Mouse (Mus musculus) heart, embryonic 13.5 days (tissue): ENCODE results near the gene Sh3pxd2a. TPM values are rescaled to one million over a fixed set of nuclear protein-coding genes. Genes with fewer than 3 reads are reported as not detected.

Experiments
- ATAC-seq: fragments of 200-750 bp; cut with Nextera tagmentation; 2 replicates; pipeline ENCODE4 v1.8.0; 2017; ENCODE audit warnings: moderate TSS enrichment; ENCODE audit not compliant: insufficient number of reproducible peaks, low FRiP score, low TSS enrichment; ENCODE audit errors: extremely low read depth
- H3K27ac ChIP-seq: fragments of 300-500 bp; sonication (generic); replicated peaks from 2 replicates; pipeline ENCODE4 v1.5.1; 2015; ENCODE audit warnings: moderate library complexity, mild to moderate bottlenecking, inconsistent platforms
- H3K27me3 ChIP-seq: fragments of 300-500 bp; sonication (generic); replicated peaks from 2 replicates; pipeline ENCODE4 v1.6.1; 2015; ENCODE audit warnings: mild to moderate bottlenecking, inconsistent platforms
- H3K36me3 ChIP-seq: fragments of 300-500 bp; sonication (generic); 2 replicates; pipeline ENCODE4 v1.6.1; 2015; ENCODE audit warnings: mild to moderate bottlenecking, inconsistent platforms
- H3K4me1 ChIP-seq: fragments of 300-500 bp; sonication (generic); 2 replicates; pipeline ENCODE4 v1.6.1; 2015; ENCODE audit warnings: inconsistent platforms
- H3K4me2 ChIP-seq: fragments of 300-500 bp; sonication (generic); 2 replicates; pipeline ENCODE4 v1.6.1; 2015; ENCODE audit warnings: inconsistent platforms, mild to moderate bottlenecking, moderate library complexity
- H3K4me3 ChIP-seq: fragments of 300-500 bp; sonication (generic); 2 replicates; pipeline ENCODE4 v1.5.1; 2015; ENCODE audit warnings: moderate library complexity, mild to moderate bottlenecking, inconsistent platforms
- H3K9ac ChIP-seq: fragments of 300-500 bp; sonication (generic); 2 replicates; pipeline ENCODE4 v1.6.1; 2015; ENCODE audit warnings: inconsistent platforms, mild to moderate bottlenecking, moderate library complexity
- H3K9me3 ChIP-seq: fragments of 300-500 bp; sonication (generic); 2 replicates; pipeline ENCODE4 v1.6.1; 2016; ENCODE audit warnings: inconsistent platforms
- WGBS: fragments of 180-500 bp; shearing (Covaris S2); methylation state at CpG from one replicate; pipeline ENCODE4 v1.1.7; 2015; ENCODE audit warnings: mixed read lengths; 5-methylcytosine and 5-hydroxymethylcytosine counted together
- polyA plus RNA-seq: library from polyadenylated mRNA; unstranded; fragments of >200 nt; fragmentation: Nextera tagmentation; extraction: Ambion mirVana; gene quantifications from 2 replicates; pipeline ENCODE4 v1.2.1, GENCODE M21; 2015

Sh3pxd2a gene
- polyA plus RNA-seq, 1 experiment from 2014 or later: 5.7 TPM

- Histone ChIP-seq H3K9ac (no peak overlapping the region), H3K9me3 (no peaks in the 10 kb centered on the region), H3K36me3 (peaks cover 83% of the 10 kb centered on the region), H3K4me3 (no peak overlapping the region), H3K4me2 (no peak overlapping the region), H3K27me3 (no peaks in the 10 kb centered on the region), H3K4me1 (peaks cover 44% of the 10 kb centered on the region), H3K27ac (no peak overlapping the region)
- no peak for ATAC-seq
- 79% methylated on average over 5 of the region's 5 CpGs for WGBS
Measured at GRCm38 (mm10) chr19:47304170-47304745, 159.9 kb downstream of the Sh3pxd2a start.

DNA sequence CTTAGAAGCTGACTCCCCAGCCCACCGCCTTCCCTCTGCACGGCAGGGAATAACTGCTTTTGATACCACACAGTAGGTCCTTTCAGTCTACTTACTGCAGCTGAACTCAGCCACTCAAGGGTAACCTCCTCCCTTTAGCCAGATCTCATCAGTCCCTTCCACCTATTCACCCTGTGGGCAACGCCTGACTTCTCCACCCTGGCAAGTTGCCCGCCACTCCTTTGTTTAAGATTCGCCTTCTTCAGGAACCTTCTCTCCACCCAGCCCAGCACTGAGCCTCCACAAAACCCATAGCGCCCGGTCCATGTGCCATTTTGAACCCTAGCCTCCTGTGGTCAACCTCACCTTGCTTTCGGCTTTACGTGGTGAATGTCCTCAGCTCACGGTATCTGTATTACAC, 161.1 kb downstream of the Sh3pxd2a start:
- Histone ChIP-seq H3K36me3 (peaks cover 86% of the 10 kb centered on the region), H3K4me2 (no peak overlapping the region), H3K4me1 (peaks cover 51% of the 10 kb centered on the region), H3K27ac (peak overlapping the region; percentile 50; the same call in 1 of the 2 replicates), H3K27me3 (no peaks in the 10 kb centered on the region), H3K9ac (peak overlapping the region; percentile 37; the same call in 1 of the 2 replicates), H3K4me3 (no peak overlapping the region), H3K9me3 (no peaks in the 10 kb centered on the region)
- ATAC-seq: no peak
- 85% methylated on average over 10 of the region's 10 CpGs for WGBS

GRCm38 (mm10) chr19:47302191-47302852, 161.9 kb downstream of the Sh3pxd2a start:
- peak overlapping the region; percentile 50 for H3K27ac ChIP-seq
- no peaks in the 10 kb centered on the region for H3K9me3 ChIP-seq
- H3K36me3 ChIP-seq: peaks cover 83% of the 10 kb centered on the region
- 59% methylated on average over 21 of the region's 21 CpGs for WGBS
- ATAC-seq: no peak
- peak overlapping the region; percentile 52 for H3K9ac ChIP-seq
- H3K4me1 ChIP-seq: peaks cover 58% of the 10 kb centered on the region
- no peaks in the 10 kb centered on the region for H3K27me3 ChIP-seq
- peak overlapping the region; percentile 13 for H3K4me2 ChIP-seq
- H3K4me3 ChIP-seq: no peak overlapping the region

- Histone ChIP-seq H3K27ac (peak overlapping the region; percentile 50), H3K9me3 (no peaks in the 10 kb centered on the region), H3K9ac (peak overlapping the region; percentile 52), H3K27me3 (no peaks in the 10 kb centered on the region), H3K4me1 (peaks cover 65% of the 10 kb centered on the region), H3K4me3 (no peak overlapping the region), H3K36me3 (peaks cover 81% of the 10 kb centered on the region), H3K4me2 (peak overlapping the region; percentile 13)
- ATAC-seq: no peak
- WGBS: 28% methylated on average over 19 of the region's 19 CpGs
Measured at GRCm38 (mm10) chr19:47301303-47302190, 162.7 kb downstream of the Sh3pxd2a start.

GRCm38 (mm10) chr19:47298100-47298499, 166.1 kb downstream of the Sh3pxd2a start:
- Histone ChIP-seq H3K27ac (no peak overlapping the region), H3K27me3 (no peaks in the 10 kb centered on the region), H3K4me2 (no peak overlapping the region), H3K4me3 (no peak overlapping the region), H3K9me3 (no peaks in the 10 kb centered on the region), H3K36me3 (peaks cover 57% of the 10 kb centered on the region), H3K9ac (no peak overlapping the region), H3K4me1 (peaks cover 96% of the 10 kb centered on the region)
- no peak for ATAC-seq
- 84% methylated on average over 11 of the region's 11 CpGs for WGBS

DNA sequence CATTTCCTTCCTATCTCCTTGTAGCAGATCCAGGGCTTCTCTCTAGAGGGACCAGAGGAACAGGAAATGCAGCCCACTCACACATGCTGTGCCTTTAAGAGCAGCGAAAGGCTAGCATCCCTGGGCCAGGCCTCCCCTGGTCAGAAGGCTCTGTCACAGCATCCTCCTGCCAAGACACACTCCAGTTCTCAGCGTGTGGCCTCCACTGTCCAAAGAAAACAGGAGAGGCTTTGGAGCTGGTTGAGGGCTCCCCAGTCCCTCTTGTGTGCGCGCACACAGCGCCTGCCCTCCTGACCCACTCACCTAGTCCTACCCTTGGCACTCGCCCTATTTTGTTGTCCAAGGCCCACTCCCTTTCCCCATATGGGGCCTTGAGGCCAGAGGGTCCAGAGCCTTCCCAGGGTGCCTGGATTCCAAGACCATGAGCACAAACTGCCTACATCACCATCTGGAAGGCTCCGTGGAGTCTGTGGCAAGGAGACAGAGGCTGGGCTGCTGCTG, 171.7 kb downstream of the Sh3pxd2a start:
- Histone ChIP-seq H3K36me3 (peaks cover 58% of the 10 kb centered on the region), H3K27me3 (no peaks in the 10 kb centered on the region), H3K9ac (peak overlapping the region; percentile 2; the same call in 1 of the 2 replicates), H3K4me1 (peaks cover 74% of the 10 kb centered on the region), H3K4me3 (no peak overlapping the region), H3K9me3 (no peaks in the 10 kb centered on the region), H3K27ac (peak overlapping the region; percentile 70), H3K4me2 (no peak overlapping the region)
- WGBS: 61% methylated on average over 7 of the region's 7 CpGs
- no peak for ATAC-seq

DNA sequence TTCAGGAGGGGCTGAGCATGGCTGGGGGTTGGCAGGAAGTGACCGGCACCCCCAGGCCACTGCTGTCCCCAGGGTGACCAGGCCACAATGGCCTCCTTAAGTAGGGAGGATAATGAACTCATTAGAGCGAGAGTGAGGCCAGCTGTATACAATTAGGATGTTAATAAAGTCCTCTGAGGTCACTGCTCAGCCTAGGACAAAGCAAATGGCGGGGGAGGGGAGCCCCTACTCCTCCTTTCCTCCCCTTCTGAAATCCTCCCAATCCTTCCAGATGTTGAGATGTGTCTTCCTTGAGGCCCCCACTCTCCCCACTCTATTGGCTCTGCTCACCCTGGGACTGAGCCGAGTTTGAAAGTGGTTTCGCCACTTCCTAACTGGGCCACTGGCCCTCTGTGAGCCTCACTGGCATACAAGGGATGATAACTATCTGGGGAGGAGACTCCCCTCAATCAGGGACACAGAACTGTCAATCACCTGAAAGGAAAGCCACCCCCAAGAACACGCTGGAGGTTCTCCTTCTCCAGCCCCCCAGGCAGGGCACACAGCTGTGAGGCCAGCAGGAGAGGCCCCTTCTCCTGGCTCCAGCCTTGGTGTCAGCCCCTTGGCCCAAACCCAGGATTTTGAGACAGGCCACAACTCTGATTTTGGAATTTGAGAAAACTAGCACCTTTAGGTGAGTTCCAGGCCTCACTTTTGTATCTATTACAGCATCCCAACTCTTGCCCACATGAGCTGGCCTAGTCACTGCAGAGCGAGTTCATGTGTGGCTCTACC, 172.7 kb downstream of the Sh3pxd2a start:
- peaks cover 64% of the 10 kb centered on the region for H3K4me1 ChIP-seq
- no peak overlapping the region for H3K4me2 ChIP-seq

DNA sequence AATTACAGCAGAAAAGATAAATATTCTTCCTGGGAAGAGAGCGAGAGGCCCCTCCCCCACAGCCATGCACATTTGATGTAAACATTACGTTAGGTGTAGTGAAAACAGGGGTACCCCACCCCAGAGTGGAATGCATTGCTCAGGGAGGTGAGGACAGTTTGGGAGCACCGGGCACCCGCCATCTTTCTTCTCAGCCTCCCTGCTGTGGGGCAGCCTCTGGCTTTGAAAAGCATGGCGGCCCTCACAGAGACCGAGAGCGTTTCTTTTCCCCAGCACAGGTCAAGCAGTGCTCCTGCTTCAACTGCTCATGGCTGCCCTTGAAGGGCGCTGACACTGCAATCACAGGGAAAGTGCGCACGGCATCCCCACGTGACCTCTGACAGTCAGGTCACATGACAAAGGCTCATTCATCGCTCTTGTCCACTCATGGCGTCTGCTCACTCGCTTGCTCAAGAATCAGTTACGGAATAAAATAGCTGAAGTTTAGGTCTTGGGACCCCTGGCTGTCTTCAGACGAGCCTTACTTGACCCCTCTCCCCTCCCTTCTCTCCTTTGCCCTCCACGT, 177.2 kb downstream of the Sh3pxd2a start:
- H3K9me3 ChIP-seq: no peaks in the 10 kb centered on the region
- no peak overlapping the region for H3K27ac ChIP-seq
- no peak overlapping the region for H3K4me2 ChIP-seq
- H3K36me3 ChIP-seq: peaks cover 90% of the 10 kb centered on the region
- H3K4me3 ChIP-seq: no peak overlapping the region
- 78% methylated on average over 17 of the region's 17 CpGs for WGBS
- ATAC-seq: no peak
- peaks cover 28% of the 10 kb centered on the region for H3K4me1 ChIP-seq
- H3K9ac ChIP-seq: no peak overlapping the region
- no peaks in the 10 kb centered on the region for H3K27me3 ChIP-seq

More for the DNA sequence above, 172.7 kb downstream of the Sh3pxd2a start:
- no peak for ATAC-seq
- no peaks in the 10 kb centered on the region for H3K9me3 ChIP-seq
- H3K27ac ChIP-seq: peak overlapping the region; percentile 70
- WGBS: 65% methylated on average over 7 of the region's 7 CpGs
- H3K9ac ChIP-seq: peak overlapping the region; percentile 2; the same call in 1 of the 2 replicates
- H3K4me3 ChIP-seq: no peak overlapping the region
- H3K27me3 ChIP-seq: no peaks in the 10 kb centered on the region
- peaks cover 61% of the 10 kb centered on the region for H3K36me3 ChIP-seq

GRCm38 (mm10) chr19:47285581-47285980, 178.6 kb downstream of the Sh3pxd2a start:
- H3K4me3 ChIP-seq: no peak overlapping the region
- WGBS: 81% methylated on average over 6 of the region's 6 CpGs
- H3K9ac ChIP-seq: no peak overlapping the region
- H3K4me1 ChIP-seq: peaks cover 28% of the 10 kb centered on the region
- no peaks in the 10 kb centered on the region for H3K9me3 ChIP-seq
- no peaks in the 10 kb centered on the region for H3K27me3 ChIP-seq
- ATAC-seq: no peak
- no peak overlapping the region for H3K27ac ChIP-seq
- no peak overlapping the region for H3K4me2 ChIP-seq
- peaks cover 99% of the 10 kb centered on the region for H3K36me3 ChIP-seq

DNA sequence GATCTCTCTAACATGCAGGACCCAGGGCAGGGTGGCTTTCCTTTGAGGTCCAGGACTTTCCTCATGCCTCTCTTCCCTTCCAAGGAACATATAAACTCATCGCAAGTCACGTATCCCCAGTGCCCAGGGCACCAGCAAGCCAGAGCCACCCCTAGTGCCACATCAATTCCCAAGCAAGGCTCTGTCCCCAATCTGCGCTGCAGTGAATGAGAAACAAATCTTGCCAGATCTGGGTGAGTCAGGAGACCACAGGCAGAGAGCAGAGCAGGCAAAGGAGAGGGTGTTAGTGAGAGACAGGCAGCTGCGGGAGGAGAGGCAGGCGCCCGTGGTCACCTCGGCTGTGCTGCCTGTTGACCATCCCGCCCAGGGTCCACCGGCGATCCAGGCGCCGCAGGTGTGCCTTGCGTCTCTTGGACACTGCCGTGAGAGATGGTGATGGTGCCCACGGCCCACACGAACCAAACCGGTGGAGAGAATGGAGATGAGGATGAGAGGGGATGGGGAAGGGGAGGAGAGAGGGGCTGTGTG, 181.4 kb downstream of the Sh3pxd2a start:
- WGBS: 95% methylated on average over 17 of the region's 17 CpGs

More for the DNA sequence above, 181.4 kb downstream of the Sh3pxd2a start:
- H3K4me1 ChIP-seq: peaks cover 43% of the 10 kb centered on the region
- H3K9ac ChIP-seq: no peak overlapping the region
- H3K27ac ChIP-seq: no peak overlapping the region
- ATAC-seq: no peak
- no peak overlapping the region for H3K4me3 ChIP-seq
- no peak overlapping the region for H3K4me2 ChIP-seq
- H3K9me3 ChIP-seq: no peaks in the 10 kb centered on the region
- H3K27me3 ChIP-seq: no peaks in the 10 kb centered on the region
- H3K36me3 ChIP-seq: peaks cover 92% of the 10 kb centered on the region
